Mouse (Mus musculus) midbrain, embryonic 15.5 days (tissue): Measurements from ENCODE around the gene Noxa1. TPM values are rescaled to one million over a fixed set of nuclear protein-coding genes. Genes with fewer than 3 reads are reported as not detected.

Experiments used
- ATAC-seq: fragments of 200-750 bp; cut with Nextera tagmentation; replicated peaks from 2 replicates; pipeline ENCODE4 v1.8.0; 2017; ENCODE audit warnings: moderate TSS enrichment
- H3K27ac ChIP-seq: fragments of 300-500 bp; sonication (generic); 2 replicates; pipeline ENCODE4 v1.5.1; 2015; ENCODE audit warnings: mild to moderate bottlenecking, inconsistent platforms
- H3K27me3 ChIP-seq: fragments of 300-500 bp; sonication (generic); replicated peaks from 2 replicates; pipeline ENCODE4 v1.6.1; 2015; ENCODE audit warnings: inconsistent platforms
- H3K36me3 ChIP-seq: fragments of 300-500 bp; sonication (generic); replicated peaks from 2 replicates; pipeline ENCODE4 v1.6.1; 2015; ENCODE audit warnings: inconsistent platforms
- H3K4me1 ChIP-seq: fragments of 300-500 bp; sonication (generic); 2 replicates; pipeline ENCODE4 v1.6.1; 2015; ENCODE audit warnings: inconsistent platforms
- H3K4me2 ChIP-seq: fragments of 300-500 bp; sonication (generic); 2 replicates; pipeline ENCODE4 v1.6.1; 2015; ENCODE audit warnings: inconsistent platforms, mild to moderate bottlenecking, moderate library complexity
- H3K4me3 ChIP-seq: fragments of 300-500 bp; sonication (generic); 2 replicates; pipeline ENCODE4 v1.5.1; 2015; ENCODE audit warnings: mild to moderate bottlenecking, inconsistent platforms
- H3K9ac ChIP-seq: fragments of 300-500 bp; sonication (generic); 2 replicates; pipeline ENCODE4 v1.6.1; 2015; ENCODE audit warnings: mild to moderate bottlenecking, inconsistent platforms
- H3K9me3 ChIP-seq: fragments of 300-500 bp; sonication (generic); 2 replicates; pipeline ENCODE4 v1.6.1; 2016; ENCODE audit warnings: inconsistent platforms
- WGBS: fragments of 180-500 bp; shearing (Covaris S2); methylation state at CpG from one replicate; pipeline ENCODE4 v1.1.7; 2015; ENCODE audit warnings: mixed read lengths; 5-methylcytosine and 5-hydroxymethylcytosine counted together
- polyA plus RNA-seq: library from polyadenylated mRNA; unstranded; fragments of >200 nt; fragmentation: Nextera tagmentation; extraction: Ambion mirVana; gene quantifications from 2 replicates; pipeline ENCODE4 v1.2.1, GENCODE M21; 2015

The Noxa1 gene
- polyA plus RNA-seq, 1 experiment from 2014 or later, result not detected

GRCm38 (mm10) chr2:25087842-25088241 lies 7.1 kb downstream of the Noxa1 start:
- Histone ChIP-seq H3K4me1 (no peaks in the 10 kb centered on the region), H3K4me2 (no peak overlapping the region), H3K9me3 (no peaks in the 10 kb centered on the region), H3K27me3 (peaks cover 3% of the 10 kb centered on the region; the same call in 1 of the 2 replicates), H3K27ac (no peak overlapping the region), H3K4me3 (no peak overlapping the region), H3K36me3 (no peaks in the 10 kb centered on the region), H3K9ac (no peak overlapping the region)
- ATAC-seq, result no peak
- WGBS, result 97% methylated on average over 2 of the region's 2 CpGs

- 84% methylated on average over 5 of the region's 5 CpGs for WGBS
- H3K36me3 ChIP-seq, result no peaks in the 10 kb centered on the region
- no peaks in the 10 kb centered on the region for H3K27me3 ChIP-seq
- H3K9me3 ChIP-seq, result no peaks in the 10 kb centered on the region
- H3K4me1 ChIP-seq, result no peaks in the 10 kb centered on the region
- H3K4me2 ChIP-seq, result no peak overlapping the region
- H3K27ac ChIP-seq, result no peak overlapping the region
- H3K4me3 ChIP-seq, result no peak overlapping the region
- H3K9ac ChIP-seq, result no peak overlapping the region
- no peak for ATAC-seq
Observed at GRCm38 (mm10) chr2:25085571-25085970, 9.4 kb downstream of the Noxa1 start.

- Histone ChIP-seq H3K36me3 (no peaks in the 10 kb centered on the region), H3K4me1 (no peaks in the 10 kb centered on the region), H3K9ac (no peak overlapping the region), H3K27me3 (no peaks in the 10 kb centered on the region), H3K27ac (no peak overlapping the region), H3K9me3 (no peaks in the 10 kb centered on the region), H3K4me3 (no peak overlapping the region), H3K4me2 (no peak overlapping the region)
- 82% methylated on average over 4 of the region's 4 CpGs for WGBS
- ATAC-seq, result no peak
Observed at GRCm38 (mm10) chr2:25083697-25084096, 11.3 kb downstream of the Noxa1 start.

- H3K36me3 ChIP-seq, result no peaks in the 10 kb centered on the region
- no peaks in the 10 kb centered on the region for H3K27me3 ChIP-seq
- no peaks in the 10 kb centered on the region for H3K9me3 ChIP-seq
- H3K27ac ChIP-seq, result no peak within 1 kb of the TSS
- WGBS, result 65% methylated on average over 5 of the region's 5 CpGs
- ATAC-seq, result no peak
- H3K4me1 ChIP-seq, result no peaks in the 10 kb centered on the region
- H3K9ac ChIP-seq, result no peak within 1 kb of the TSS
- no peak within 1 kb of the TSS for H3K4me2 ChIP-seq
- H3K4me3 ChIP-seq, result no peak within 1 kb of the TSS
Observed at GRCm38 (mm10) chr2:25080076-25080475, 14.9 kb downstream of the Noxa1 start, which contains the start of gene Entpd8. TSS of gene Entpd8 (plus strand) at chr2:25080304.

GRCm38 (mm10) chr2:25078967-25079366 lies 16.0 kb downstream of the Noxa1 start:
- no peak overlapping the region for H3K27ac ChIP-seq
- no peaks in the 10 kb centered on the region for H3K27me3 ChIP-seq
- no peak overlapping the region for H3K9ac ChIP-seq
- H3K4me2 ChIP-seq, result no peak overlapping the region
- H3K4me3 ChIP-seq, result no peak overlapping the region
- H3K9me3 ChIP-seq, result no peaks in the 10 kb centered on the region
- no peaks in the 10 kb centered on the region for H3K4me1 ChIP-seq
- no peaks in the 10 kb centered on the region for H3K36me3 ChIP-seq
- 86% methylated on average over 1 of the region's 1 CpGs for WGBS
- ATAC-seq, result no peak

GRCm38 (mm10) chr2:25075506-25075905 lies 19.4 kb downstream of the Noxa1 start:
- ATAC-seq, result no peak
- no peak overlapping the region for H3K4me2 ChIP-seq
- WGBS, result 64% methylated on average over 4 of the region's 4 CpGs

GRCm38 (mm10) chr2:25072398-25072797 lies 22.6 kb downstream of the Noxa1 start:
- Histone ChIP-seq H3K4me1 (no peaks in the 10 kb centered on the region), H3K4me2 (no peak overlapping the region), H3K9ac (no peak overlapping the region), H3K27ac (no peak overlapping the region), H3K36me3 (no peaks in the 10 kb centered on the region), H3K27me3 (no peaks in the 10 kb centered on the region), H3K4me3 (no peak overlapping the region), H3K9me3 (no peaks in the 10 kb centered on the region)
- 94% methylated on average over 4 of the region's 4 CpGs for WGBS
- no peak for ATAC-seq

More at GRCm38 (mm10) chr2:25075506-25075905, 19.4 kb downstream of the Noxa1 start:
- Histone ChIP-seq H3K4me3 (no peak overlapping the region), H3K36me3 (no peaks in the 10 kb centered on the region), H3K9ac (no peak overlapping the region), H3K27me3 (no peaks in the 10 kb centered on the region), H3K9me3 (no peaks in the 10 kb centered on the region), H3K4me1 (no peaks in the 10 kb centered on the region), H3K27ac (no peak overlapping the region)

- WGBS, result 73% methylated on average over 4 of the region's 4 CpGs
- no peaks in the 10 kb centered on the region for H3K27me3 ChIP-seq
- no peak for ATAC-seq
- no peak overlapping the region for H3K4me2 ChIP-seq
- no peak overlapping the region for H3K27ac ChIP-seq
- no peaks in the 10 kb centered on the region for H3K9me3 ChIP-seq
- no peak overlapping the region for H3K4me3 ChIP-seq
- no peaks in the 10 kb centered on the region for H3K4me1 ChIP-seq
- no peak overlapping the region for H3K9ac ChIP-seq
- H3K36me3 ChIP-seq, result no peaks in the 10 kb centered on the region
Observed at GRCm38 (mm10) chr2:25069537-25069936, 25.4 kb downstream of the Noxa1 start.

- WGBS, result 85% methylated on average over 4 of the region's 4 CpGs
- Histone ChIP-seq H3K36me3 (no peaks in the 10 kb centered on the region), H3K4me1 (no peaks in the 10 kb centered on the region), H3K9me3 (no peaks in the 10 kb centered on the region), H3K4me2 (no peak overlapping the region), H3K4me3 (no peak overlapping the region), H3K27ac (no peak overlapping the region), H3K9ac (no peak overlapping the region), H3K27me3 (no peaks in the 10 kb centered on the region)
- no peak for ATAC-seq
Observed at GRCm38 (mm10) chr2:25066552-25066951, 28.4 kb downstream of the Noxa1 start.

- Histone ChIP-seq H3K27me3 (no peaks in the 10 kb centered on the region), H3K4me1 (no peaks in the 10 kb centered on the region), H3K27ac (no peak overlapping the region), H3K9ac (no peak overlapping the region), H3K4me3 (no peak overlapping the region), H3K4me2 (no peak overlapping the region), H3K9me3 (no peaks in the 10 kb centered on the region), H3K36me3 (peaks cover under 1% of the 10 kb centered on the region; the same call in 1 of the 2 replicates)
- ATAC-seq, result no peak
Observed at GRCm38 (mm10) chr2:25065537-25065936, 29.4 kb downstream of the Noxa1 start.

- Histone ChIP-seq H3K4me3 (no peak overlapping the region), H3K4me1 (no peaks in the 10 kb centered on the region), H3K4me2 (no peak overlapping the region), H3K9ac (no peak overlapping the region), H3K36me3 (peaks cover 12% of the 10 kb centered on the region), H3K27ac (no peak overlapping the region), H3K27me3 (no peaks in the 10 kb centered on the region), H3K9me3 (no peaks in the 10 kb centered on the region)
- WGBS, result 97% methylated on average over 1 of the region's 1 CpGs
- ATAC-seq, result no peak
Observed at GRCm38 (mm10) chr2:25064285-25064684, 30.7 kb downstream of the Noxa1 start.

GRCm38 (mm10) chr2:25063523-25063922 lies 31.4 kb downstream of the Noxa1 start:
- no peak overlapping the region for H3K9ac ChIP-seq
- H3K27me3 ChIP-seq, result no peaks in the 10 kb centered on the region
- no peak overlapping the region for H3K27ac ChIP-seq
- H3K4me2 ChIP-seq, result no peak overlapping the region
- H3K9me3 ChIP-seq, result no peaks in the 10 kb centered on the region
- no peak overlapping the region for H3K4me3 ChIP-seq
- WGBS, result 97% methylated on average over 5 of the region's 5 CpGs
- H3K36me3 ChIP-seq, result peaks cover 14% of the 10 kb centered on the region
- no peak for ATAC-seq
- no peaks in the 10 kb centered on the region for H3K4me1 ChIP-seq

- no peak for ATAC-seq
- no peak overlapping the region for H3K9ac ChIP-seq
- H3K4me3 ChIP-seq, result no peak overlapping the region
- WGBS, result 90% methylated on average over 7 of the region's 7 CpGs
- H3K9me3 ChIP-seq, result no peaks in the 10 kb centered on the region
- no peak overlapping the region for H3K27ac ChIP-seq
- H3K36me3 ChIP-seq, result peaks cover 17% of the 10 kb centered on the region
- no peak overlapping the region for H3K4me2 ChIP-seq
- H3K27me3 ChIP-seq, result no peaks in the 10 kb centered on the region
- H3K4me1 ChIP-seq, result peaks cover 21% of the 10 kb centered on the region
Observed at GRCm38 (mm10) chr2:25058926-25059325, 36.0 kb downstream of the Noxa1 start.
